In the genomic region with DNA sequence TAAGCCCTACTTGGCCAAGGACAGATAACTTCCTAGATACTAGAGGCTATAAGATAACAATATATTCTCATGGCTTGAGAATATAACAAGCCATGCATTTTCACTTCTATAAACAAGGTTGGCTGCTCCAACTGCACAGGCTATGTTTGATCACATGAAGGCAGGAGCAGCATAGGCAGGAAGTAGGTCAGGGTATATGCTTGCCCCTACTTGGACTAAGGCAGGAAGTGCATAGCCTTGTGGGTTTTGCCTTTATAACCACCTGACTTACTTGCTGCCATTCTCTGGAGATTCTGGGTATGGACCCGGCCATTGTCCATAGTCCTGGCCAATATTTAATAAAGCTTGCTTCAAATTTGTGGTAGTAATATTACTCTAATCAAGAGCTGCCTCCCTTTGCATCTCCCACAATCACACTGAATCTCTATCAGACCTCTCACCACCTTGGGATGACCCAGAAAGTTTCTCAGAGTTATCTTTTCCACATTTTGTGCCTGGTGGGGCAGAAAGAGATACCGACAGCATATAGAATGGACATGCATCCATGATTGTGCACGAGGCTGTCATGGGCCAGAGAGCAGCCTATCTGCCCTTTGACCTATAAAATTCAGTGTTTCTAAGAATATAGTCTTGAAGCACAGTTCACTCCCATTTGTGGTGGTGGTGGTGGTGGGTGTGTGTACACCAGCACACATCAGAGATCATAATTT, we compare ENCODE assay signal across 12 mouse cellular contexts.
DNase-seq lines count a peak whose midpoint lies in the region; ATAC-seq and TF ChIP-seq lines count a peak whose summit lies in the region.
"Had no signal": no experiment of that assay in that cellular context is flagged by ENCODE, and none has a peak within 500 bp of the region (broad histone marks: within the 10 kb centered on the region; RNA-seq: fewer than 3 reads in every experiment).

No protein-coding gene starts in this region.

- DNase-seq in heart, postnatal 4 days: no peak
- DNase-seq in lung, embryonic 14.5 days: no peak
- DNase-seq in lung, postnatal 36 days: no peak
- DNase-seq in heart, postnatal 0 days (ENCODE audit: low spot score): no peak
- DNase-seq in thymus, adult 2 months: peak; percentile 46
- no peak for DNase-seq in right cerebral cortex, postnatal 14 days
- DNase-seq: cerebellum, adult 2 months had no signal

- WGBS in heart, embryonic 11.5 days (ENCODE audit: insufficient replicate concordance): 73% methylated on average over 3 of the region's 3 CpGs
- 72% methylated on average over 3 of the region's 3 CpGs for whole genome bisulfite sequencing in lung, embryonic 14.5 days
- WGBS in heart, postnatal 0 days: 86% methylated on average over 3 of the region's 3 CpGs
- WGBS in thymus, adult 2 months: 64% methylated on average over 3 of the region's 3 CpGs

- H3K4me3 ChIP-seq in heart, embryonic 11.5 days (ENCODE audit: low read depth, low read length): no peak overlapping the region
- no peak overlapping the region for H3K4me3 ChIP-seq in lung, embryonic 14.5 days (ENCODE audit: low read depth, low read length)
- no peak overlapping the region for H3K4me3 ChIP-seq in heart, postnatal 0 days (ENCODE audit: low read depth, low read length)
- no peak overlapping the region for H3K4me3 ChIP-seq in thymus, adult 2 months (ENCODE audit: control insufficient read depth, insufficient read depth, low read length)
- H3K4me3 ChIP-seq: erythroblast, embryonic 14.5 days; neural tube, embryonic 15.5 days had no signal

- no peak for TF ChIP-seq EP300 in heart, postnatal 0 days (IDR thresholded peaks at IDR 0.05; ENCODE audit: low read depth)

- ATAC-seq in heart, embryonic 11.5 days (replicated peaks; ENCODE audit: insufficient number of reproducible peaks, low FRiP score, low TSS enrichment): no peak
- ATAC-seq in lung, embryonic 14.5 days (ENCODE audit: insufficient read depth): no peak
- ATAC-seq in heart, postnatal 0 days (ENCODE audit: insufficient read depth, low read depth): no peak
- no peak for ATAC-seq in frontal cortex, adult (ENCODE audit: low TSS enrichment)

- H3K9ac ChIP-seq in heart, embryonic 11.5 days (ENCODE audit: low read depth, low read length): no peak overlapping the region
- H3K9ac ChIP-seq in lung, embryonic 14.5 days: no peak overlapping the region
- H3K9ac ChIP-seq in heart, postnatal 0 days (replicated peaks; ENCODE audit: low read depth, low read length): no peak overlapping the region
- H3K9ac ChIP-seq: neural tube, embryonic 15.5 days had no signal

- no peak for TF ChIP-seq POLR2A in thymus, adult 2 months (IDR thresholded peaks at IDR 0.05; ENCODE audit: control insufficient read depth, extremely low read depth, insufficient read depth, low read length, poor library complexity)

- H3K4me1 ChIP-seq in heart, embryonic 11.5 days (ENCODE audit: control insufficient read depth, insufficient read depth, low read length): peaks cover 11% of the 10 kb centered on the region
- H3K4me1 ChIP-seq in lung, embryonic 14.5 days (ENCODE audit: insufficient read depth): peaks cover 15% of the 10 kb centered on the region
- peaks cover 17% of the 10 kb centered on the region for H3K4me1 ChIP-seq in heart, postnatal 0 days (ENCODE audit: control insufficient read depth, insufficient read depth)
- peaks cover 18% of the 10 kb centered on the region for H3K4me1 ChIP-seq in thymus, adult 2 months (replicated peaks; ENCODE audit: control insufficient read depth, insufficient read depth, low read length)

- no peak overlapping the region for H3K4me2 ChIP-seq in heart, embryonic 11.5 days
- H3K4me2 ChIP-seq in lung, embryonic 14.5 days: no peak overlapping the region
- no peak overlapping the region for H3K4me2 ChIP-seq in heart, postnatal 0 days (ENCODE audit: low read depth, low read length)
- H3K4me2 ChIP-seq: neural tube, embryonic 15.5 days had no signal

- TF ChIP-seq CTCF in lung, embryonic 14.5 days (IDR thresholded peaks at IDR 0.05; ENCODE audit: low read depth): no peak
- no peak for TF ChIP-seq CTCF in heart, postnatal 0 days (IDR thresholded peaks at IDR 0.05; ENCODE audit: low read depth)
- no peak for TF ChIP-seq CTCF in thymus, adult 2 months (IDR thresholded peaks at IDR 0.05; ENCODE audit: borderline replicate concordance, control insufficient read depth, extremely low read depth, insufficient read depth, low read length, poor library complexity)

- H3K27ac ChIP-seq in heart, embryonic 11.5 days (ENCODE audit: low read depth, low read length): peak overlapping the region; percentile 41; the same call in 1 of the 2 replicates
- H3K27ac ChIP-seq in lung, embryonic 14.5 days (ENCODE audit: low read depth): peak overlapping the region; percentile 91
- peak overlapping the region; percentile 62 for H3K27ac ChIP-seq in heart, postnatal 0 days (ENCODE audit: low read depth)
- H3K27ac ChIP-seq in thymus, adult 2 months (ENCODE audit: control insufficient read depth, insufficient read depth, low read length): peak overlapping the region; percentile 69
- H3K27ac ChIP-seq: macrophage; neural tube, embryonic 15.5 days had no signal

- no peaks in the 10 kb centered on the region for H3K36me3 ChIP-seq in heart, embryonic 11.5 days (ENCODE audit: control insufficient read depth, insufficient read depth, low read length)
- H3K36me3 ChIP-seq in lung, embryonic 14.5 days (ENCODE audit: insufficient read depth): no peaks in the 10 kb centered on the region
- no peaks in the 10 kb centered on the region for H3K36me3 ChIP-seq in heart, postnatal 0 days (replicated peaks; ENCODE audit: control insufficient read depth, insufficient read depth, low read length)
- H3K36me3 ChIP-seq in thymus, adult 2 months (ENCODE audit: control insufficient read depth, insufficient read depth, low read length): no peaks in the 10 kb centered on the region
- H3K36me3 ChIP-seq: neural tube, embryonic 15.5 days had no signal

- H3K27me3 ChIP-seq in heart, embryonic 11.5 days (ENCODE audit: control insufficient read depth, insufficient read depth, low read length): no peaks in the 10 kb centered on the region
- H3K27me3 ChIP-seq in lung, embryonic 14.5 days (ENCODE audit: insufficient read depth, low read length): no peaks in the 10 kb centered on the region
- H3K27me3 ChIP-seq in heart, postnatal 0 days (ENCODE audit: control insufficient read depth, insufficient read depth, low read length): no peaks in the 10 kb centered on the region
- H3K27me3 ChIP-seq in thymus, adult 2 months (ENCODE audit: control insufficient read depth, insufficient read depth, low read length): no peaks in the 10 kb centered on the region
- H3K27me3 ChIP-seq: neural tube, embryonic 15.5 days had no signal

- no peaks in the 10 kb centered on the region for H3K9me3 ChIP-seq in heart, embryonic 11.5 days (replicated peaks; ENCODE audit: control insufficient read depth, low read length)
- H3K9me3 ChIP-seq in lung, embryonic 14.5 days (ENCODE audit: low read depth, low read length): no peaks in the 10 kb centered on the region
- H3K9me3 ChIP-seq in heart, postnatal 0 days (replicated peaks; ENCODE audit: control insufficient read depth, low read length): no peaks in the 10 kb centered on the region
- H3K9me3 ChIP-seq: neural tube, embryonic 15.5 days had no signal

Comparison
In these comparisons a context has a peak if more than half of its experiments do, and no peak if none do; other contexts are left out.
1. H3K27ac ChIP-seq: peak in every context shown above with its lines; median percentile 91 in lung, embryonic 14.5 days; 69 in thymus, adult 2 months; 62 in heart, postnatal 0 days; 41 in heart, embryonic 11.5 days.